Mouse (Mus musculus) thymus, adult 2 months (tissue): ENCODE data around the gene Pex10.

Experiments used
- CTCF ChIP-seq: fragments of 200-500 bp; IDR thresholded peaks from 2 replicates; pipeline ENCODE4 v1.5.1; 2012; ENCODE audit warnings: mild to moderate bottlenecking, control low read depth, low read length, moderate library complexity, borderline replicate concordance; ENCODE audit not compliant: control insufficient read depth, poor library complexity, insufficient read depth; ENCODE audit errors: extremely low read depth
- POLR2A ChIP-seq: fragments of 200-500 bp; IDR thresholded peaks from 2 replicates; pipeline ENCODE4 v1.6.1; 2012; ENCODE audit warnings: mild to moderate bottlenecking, low read length, control low read depth, moderate library complexity; ENCODE audit not compliant: control insufficient read depth, poor library complexity, insufficient read depth; ENCODE audit errors: extremely low read depth

- TF ChIP-seq CTCF: no peak
- no peak for TF ChIP-seq POLR2A
Measured at GRCm38 (mm10) chr4:155092718-155093430, 26.1 kb downstream of the Pex10 start.
